ENCODE assay signal across 8 mouse cellular contexts in genomic region chr1:134518677-134519076, GRCm38 (mm10). TPM values are rescaled to one million over a fixed set of nuclear protein-coding genes. Genes with fewer than 3 reads are reported as not detected.
DNase-seq lines count a peak whose midpoint lies in the region; ATAC-seq and TF ChIP-seq lines count a peak whose summit lies in the region.

No protein-coding gene starts in this region.

- no peak overlapping the region for H3K9ac ChIP-seq in limb, embryonic 11.5 days (ENCODE audit: low read length)
- H3K9ac ChIP-seq in stomach, embryonic 16.5 days (ENCODE audit: low read length): no peak overlapping the region

- DNase-seq in A20 (ENCODE audit: low read depth, low spot score): peak; percentile 56
- peak; percentile 75 for DNase-seq in adrenal gland, adult 8-10 months
- peak; percentile 71 for DNase-seq in embryo, embryonic 11.5 days (ENCODE audit: low read depth, low spot score)
- peak; percentile 94 for DNase-seq in kidney, adult 2 months
- peak; percentile 77 for DNase-seq in limb, embryonic 11.5 days (ENCODE audit: low spot score)
- DNase-seq in naive thymus-derived CD4-positive, alpha-beta T cell, adult 2 months (ENCODE audit: low read depth): peak; percentile 89

- no peaks in the 10 kb centered on the region for H3K4me1 ChIP-seq in kidney, adult 2 months (ENCODE audit: control insufficient read depth, insufficient read depth, low read length)
- peaks cover 13% of the 10 kb centered on the region for H3K4me1 ChIP-seq in limb, embryonic 11.5 days (ENCODE audit: control insufficient read depth, insufficient read depth, low read length)
- peaks cover 13% of the 10 kb centered on the region for H3K4me1 ChIP-seq in stomach, embryonic 16.5 days (ENCODE audit: control insufficient read depth, insufficient read depth, low read length)

- H3K36me3 ChIP-seq in kidney, adult 2 months (ENCODE audit: control insufficient read depth, insufficient read depth, low read length): no peaks in the 10 kb centered on the region
- H3K36me3 ChIP-seq in limb, embryonic 11.5 days (ENCODE audit: control insufficient read depth, insufficient read depth, low read length): no peaks in the 10 kb centered on the region
- H3K36me3 ChIP-seq in stomach, embryonic 16.5 days (ENCODE audit: control insufficient read depth, insufficient read depth, low read length): no peaks in the 10 kb centered on the region

- 3% methylated on average over 7 of the region's 7 CpGs for whole genome bisulfite sequencing in kidney, adult 2 months
- WGBS in limb, embryonic 11.5 days: 15% methylated on average over 7 of the region's 7 CpGs
- WGBS in stomach, embryonic 16.5 days: 7% methylated on average over 7 of the region's 7 CpGs

- H3K27me3 ChIP-seq in kidney, adult 2 months (replicated peaks; ENCODE audit: control insufficient read depth, insufficient read depth, low read length): no peaks in the 10 kb centered on the region
- no peaks in the 10 kb centered on the region for H3K27me3 ChIP-seq in limb, embryonic 11.5 days (ENCODE audit: control insufficient read depth, insufficient read depth, low read length)
- H3K27me3 ChIP-seq in stomach, embryonic 16.5 days (ENCODE audit: control insufficient read depth, insufficient read depth, low read length): no peaks in the 10 kb centered on the region

- peak; percentile 95 for TF ChIP-seq CTCF in kidney, adult 2 months (conservative IDR thresholded peaks at IDR 0.05; ENCODE audit: insufficient read depth, insufficient read length, low read depth, low read length)

- H3K9me3 ChIP-seq in limb, embryonic 11.5 days (ENCODE audit: control insufficient read depth, low read length): no peaks in the 10 kb centered on the region
- no peaks in the 10 kb centered on the region for H3K9me3 ChIP-seq in stomach, embryonic 16.5 days (replicated peaks; ENCODE audit: control insufficient read depth, low read length)

- H3K27ac ChIP-seq in kidney, adult 2 months (ENCODE audit: insufficient read depth, low read depth, low read length): no peak overlapping the region
- no peak overlapping the region for H3K27ac ChIP-seq in limb, embryonic 11.5 days (replicated peaks; ENCODE audit: low read depth, low read length)
- no peak overlapping the region for H3K27ac ChIP-seq in stomach, embryonic 16.5 days (ENCODE audit: low read length)

- peak; percentile 99 for ATAC-seq in granulocyte monocyte progenitor cell, adult 5-6 weeks (replicated peaks; ENCODE audit: poor library complexity, severe bottlenecking)
- no peak for ATAC-seq in limb, embryonic 11.5 days (ENCODE audit: insufficient number of reproducible peaks, low FRiP score, low TSS enrichment, low read depth)
- peak; percentile 64 for ATAC-seq in stomach, embryonic 16.5 days (ENCODE audit: insufficient read depth, low FRiP score)

- H3K4me2 ChIP-seq in limb, embryonic 11.5 days (ENCODE audit: low read depth, severe bottlenecking): no peak overlapping the region
- H3K4me2 ChIP-seq in stomach, embryonic 16.5 days (ENCODE audit: low read depth, low read length): no peak overlapping the region

- no peak overlapping the region for H3K4me3 ChIP-seq in kidney, adult 2 months (ENCODE audit: insufficient read depth, low read depth, low read length)
- no peak overlapping the region for H3K4me3 ChIP-seq in limb, embryonic 11.5 days (ENCODE audit: low read depth, low read length)
- H3K4me3 ChIP-seq in stomach, embryonic 16.5 days (replicated peaks; ENCODE audit: low read length): no peak overlapping the region

- TF ChIP-seq POLR2A in kidney, adult 2 months (IDR thresholded peaks at IDR 0.05; ENCODE audit: low read depth, low read length): no peak

RNA-seq across cellular contexts. Expression of gene Rabif, which starts 24.2 kb away (rescaled TPM):
- total RNA-seq in adrenal gland, adult 8-10 months (2022): 10 to 100 TPM; 25.4 to 34.9 (median 30.4) TPM
- total RNA-seq in granulocyte monocyte progenitor cell, adult 5-6 weeks (2014; fragmentation: Nextera tagmentation): 14.1 and 18.1 TPM in 2 replicates
- 13.3 and 15.0 TPM in 2 replicates for total RNA-seq in granulocyte monocyte progenitor cell, adult 5-6 weeks (2017)
- 16.1 and 17.9 TPM in 2 replicates for polyA plus RNA-seq in kidney, adult 2 months (2012; rRNA removed)
- 38.3 and 39.1 TPM in 2 replicates for polyA plus RNA-seq in limb, embryonic 11.5 days (2014; fragmentation: Nextera tagmentation; extraction: Ambion mirVana)
- polyA plus RNA-seq in stomach, embryonic 16.5 days (2015; fragmentation: Nextera tagmentation; extraction: Ambion mirVana): 40.2 and 45.4 TPM in 2 replicates

RNA-seq across cellular contexts. Expression of gene Mgat4e, which starts 30.8 kb away (rescaled TPM):
- total RNA-seq in adrenal gland, adult 8-10 months (2022): not detected
- total RNA-seq in granulocyte monocyte progenitor cell, adult 5-6 weeks (2014; fragmentation: Nextera tagmentation): not detected in 2 replicates
- 0.10 TPM in 1 of 2 replicates, not detected in the other for total RNA-seq in granulocyte monocyte progenitor cell, adult 5-6 weeks (2017)
- polyA plus RNA-seq in kidney, adult 2 months (2012; rRNA removed): 0.11 TPM in 1 of 2 replicates, not detected in the other
- not detected in 2 replicates for polyA plus RNA-seq in limb, embryonic 11.5 days (2014; fragmentation: Nextera tagmentation; extraction: Ambion mirVana)
- not detected in 2 replicates for polyA plus RNA-seq in stomach, embryonic 16.5 days (2015; fragmentation: Nextera tagmentation; extraction: Ambion mirVana)

RNA-seq across cellular contexts. Expression of gene Kdm5b, which starts 41.3 kb away (rescaled TPM):
- total RNA-seq in adrenal gland, adult 8-10 months (2022): 10 to 100 TPM; 45.9 to 65.0 (median 52.6) TPM
- 17.4 and 28.4 TPM in 2 replicates for total RNA-seq in granulocyte monocyte progenitor cell, adult 5-6 weeks (2014; fragmentation: Nextera tagmentation)
- 15.0 and 16.8 TPM in 2 replicates for total RNA-seq in granulocyte monocyte progenitor cell, adult 5-6 weeks (2017)
- polyA plus RNA-seq in kidney, adult 2 months (2012; rRNA removed): 6.1 and 6.2 TPM in 2 replicates
- polyA plus RNA-seq in limb, embryonic 11.5 days (2014; fragmentation: Nextera tagmentation; extraction: Ambion mirVana): 90.9 and 98.2 TPM in 2 replicates
- polyA plus RNA-seq in stomach, embryonic 16.5 days (2015; fragmentation: Nextera tagmentation; extraction: Ambion mirVana): 48.4 and 51.7 TPM in 2 replicates
